Mouse (Mus musculus): ENCODE measurements around the gene Uba5. TPM values are rescaled to one million over a fixed set of nuclear protein-coding genes. Genes with fewer than 3 reads are reported as not detected.

Uba5 gene
- polyA plus RNA-seq, 2 experiments from 2014 or later: 11.5 to 12.1 TPM

GRCm38 (mm10) chr9:104063244-104063961, 469 bp upstream of the Uba5 start, which contains the start of gene Acad11:
Gene Acad11, plus strand, starts transcription at chr9:104063377.
- peak; percentile 90 for ATAC-seq

DNA sequence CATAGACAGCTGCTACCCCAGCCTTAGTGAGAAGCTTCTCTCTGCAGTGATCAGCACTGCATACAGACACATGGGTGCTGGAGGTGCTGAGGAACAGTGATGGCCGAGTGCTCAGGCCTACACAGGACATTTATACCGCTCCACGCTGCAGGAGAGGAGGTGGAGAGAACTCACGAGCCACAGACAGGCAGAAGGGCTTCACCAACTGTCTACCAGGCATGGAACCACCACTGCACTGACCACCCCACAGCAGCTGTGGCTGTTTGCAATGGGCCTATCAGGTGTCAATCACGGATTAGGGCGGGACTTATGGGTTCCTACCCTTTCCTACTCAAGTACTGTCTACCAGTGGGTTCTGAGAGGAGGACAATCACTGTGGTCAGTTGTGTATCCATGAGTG, 11.9 kb downstream of the Uba5 start:
- no peak for ATAC-seq

- ATAC-seq: no peak
Measured at GRCm38 (mm10) chr9:104043676-104044075, 19.3 kb downstream of the Uba5 start.

DNA sequence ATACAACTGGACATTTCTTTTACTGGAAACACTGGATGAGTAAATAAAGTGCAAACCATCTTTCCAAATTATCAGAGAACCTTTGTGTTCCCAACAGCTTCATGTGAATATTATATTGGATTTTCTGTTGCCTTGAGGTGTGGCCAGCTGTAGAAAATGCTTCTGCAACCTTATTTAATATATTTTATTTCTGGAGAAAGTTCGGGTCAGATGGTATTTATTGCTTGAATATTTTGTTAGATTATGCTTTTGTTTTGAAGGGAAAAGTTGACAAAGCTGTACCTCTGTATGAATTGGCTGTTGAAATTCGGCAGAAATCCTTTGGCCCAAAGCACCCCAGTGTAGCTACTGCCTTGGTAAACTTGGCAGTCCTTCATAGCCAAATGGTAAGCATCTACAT, 22.6 kb downstream of the Uba5 start, which contains the start of gene Gm28305:
Gene Gm28305, plus strand, starts transcription at position 301 of the 400 bp plus-strand sequence.
- ATAC-seq: no peak

- ATAC-seq: no peak
Measured at GRCm38 (mm10) chr9:104039742-104040141, 23.2 kb downstream of the Uba5 start.

DNA sequence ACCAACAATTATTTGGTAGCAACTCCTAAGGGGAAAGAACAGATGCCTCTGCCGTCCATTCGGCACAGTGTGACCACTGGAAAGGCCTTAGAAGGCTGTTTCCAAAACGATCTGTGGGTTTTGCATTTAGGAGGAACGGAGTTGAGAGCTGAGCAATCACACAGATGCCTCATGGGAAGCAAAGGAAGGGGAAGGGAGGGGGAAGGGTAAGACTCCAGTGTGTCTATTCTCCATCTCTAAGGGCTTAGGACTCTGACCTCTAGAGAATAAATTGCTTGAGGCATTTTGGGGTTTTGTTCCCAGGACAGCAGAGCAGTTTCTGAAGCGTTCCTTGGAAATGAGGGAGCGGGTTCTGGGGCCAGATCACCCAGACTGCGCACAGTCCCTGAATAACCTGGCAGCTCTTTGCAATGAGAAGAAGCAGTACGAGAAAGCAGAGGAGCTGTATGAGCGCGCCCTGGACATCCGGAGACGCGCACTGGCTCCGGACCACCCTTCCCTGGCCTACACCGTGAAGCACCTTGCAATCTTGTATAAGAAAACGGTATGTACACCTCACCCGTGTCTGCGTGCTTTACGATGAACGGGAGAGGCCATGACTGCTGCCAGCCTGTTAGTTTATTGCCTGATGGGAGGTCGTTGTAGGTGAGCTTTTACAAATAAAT, 23.8 kb downstream of the Uba5 start:
- no peak for ATAC-seq

GRCm38 (mm10) chr9:104038266-104038665, 24.7 kb downstream of the Uba5 start:
- no peak for ATAC-seq

GRCm38 (mm10) chr9:104035261-104036015, 27.5 kb downstream of the Uba5 start:
- ATAC-seq: peak; percentile 71

- no peak for ATAC-seq
Measured at GRCm38 (mm10) chr9:104034718-104035117, 28.2 kb downstream of the Uba5 start.

- no peak for ATAC-seq
Measured at GRCm38 (mm10) chr9:104034231-104034630, 28.7 kb downstream of the Uba5 start.

GRCm38 (mm10) chr9:104029861-104030260, 33.1 kb downstream of the Uba5 start:
- no peak for ATAC-seq

GRCm38 (mm10) chr9:104027186-104027585, 35.7 kb downstream of the Uba5 start:
- no peak for ATAC-seq

- no peak for ATAC-seq
Measured at GRCm38 (mm10) chr9:104021026-104021425, 41.9 kb downstream of the Uba5 start.

GRCm38 (mm10) chr9:104014526-104014925, 48.4 kb downstream of the Uba5 start:
- ATAC-seq: no peak

DNA sequence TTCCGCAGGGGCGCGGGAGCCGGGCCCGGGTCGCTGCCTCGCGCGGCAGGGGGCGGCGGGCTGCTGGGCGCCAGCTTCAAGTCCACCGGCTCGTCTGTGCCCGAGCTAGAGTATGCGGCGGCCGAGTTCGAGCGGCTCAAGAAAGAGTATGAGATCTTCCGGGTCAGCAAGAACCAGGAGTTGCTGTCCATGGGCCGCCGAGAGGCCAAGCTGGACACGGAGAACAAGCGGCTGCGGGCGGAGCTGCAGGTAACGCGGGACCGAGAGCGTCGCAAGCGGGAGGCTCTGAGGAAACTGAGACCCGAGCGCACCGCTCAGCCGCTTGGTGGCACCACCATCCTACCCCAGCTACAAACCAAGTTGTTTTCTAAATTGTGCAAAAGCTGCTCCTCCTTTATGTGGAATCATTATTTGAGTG, 60.0 kb downstream of the Uba5 start:
- ATAC-seq: peak; percentile 26

- peak; percentile 93 for ATAC-seq
Measured at GRCm38 (mm10) chr9:104001921-104002859, 60.7 kb downstream of the Uba5 start, which contains the start of gene Nphp3. Gene Nphp3, plus strand, starts transcription at chr9:104002544.

DNA sequence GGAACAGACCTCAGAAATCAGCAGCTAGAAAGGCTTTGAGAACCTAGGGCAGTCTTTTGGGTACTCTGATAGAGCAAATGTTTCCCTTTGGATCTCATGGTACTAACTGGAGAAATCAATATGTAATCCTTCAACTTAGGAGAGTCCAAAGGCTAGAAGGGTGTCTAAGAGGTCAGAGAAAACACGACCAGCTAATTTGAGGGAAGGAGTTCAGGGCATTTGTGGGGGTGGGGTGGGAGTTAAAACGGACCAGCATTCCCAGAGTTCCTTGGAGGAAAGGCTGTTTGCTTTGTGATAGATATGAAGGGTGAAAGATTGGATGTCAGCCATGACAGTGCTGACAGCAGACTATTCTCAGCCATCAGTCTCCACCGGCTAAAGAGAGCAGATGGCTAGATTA, 62.3 kb downstream of the Uba5 start:
- ATAC-seq: no peak

Other genes starting within 250 kb of the Uba5 start
- under 1 TPM; 0.23 to 0.82 TPM for gene Nphp3, start 60.6 kb downstream of the Uba5 start, polyA plus RNA-seq (2017; shearing (Covaris generic))
- not detected for gene Gm28305, start 22.5 kb downstream of the Uba5 start, polyA plus RNA-seq (2017; shearing (Covaris generic))
- 1 to 10 TPM; 5.9 to 6.8 TPM for gene Acad11, start 243 bp upstream of the Uba5 start, polyA plus RNA-seq (2017; shearing (Covaris generic))
- under 1 TPM; 0.51 to 0.73 TPM for gene Ackr4, start 63.8 kb upstream of the Uba5 start, polyA plus RNA-seq (2017; shearing (Covaris generic))
- 10 to 100 TPM; 16.9 to 23.4 TPM for gene Dnajc13, start 199.8 kb upstream of the Uba5 start, polyA plus RNA-seq (2017; shearing (Covaris generic))

Measured in activated CD4-positive, CD25-positive, alpha-beta regulatory T cell, adult 4 months (primary cell).